Mouse (Mus musculus) liver, adult (tissue): ENCODE results near the gene Vpreb2.

Experiments used
- GATA4 ChIP-seq: IDR thresholded peaks from 2 replicates; pipeline ENCODE4 v1.6.1; 2014; ENCODE audit warnings: mild to moderate bottlenecking, low read length; ENCODE audit not compliant: insufficient replicate concordance

Gene Vpreb2

GRCm38 (mm10) chr16:17984231-17984630, 4.0 kb downstream of the Vpreb2 start:
- no peak for TF ChIP-seq GATA4

- TF ChIP-seq GATA4: no peak
Measured at GRCm38 (mm10) chr16:17985078-17985477, 4.8 kb downstream of the Vpreb2 start.

GRCm38 (mm10) chr16:17986456-17987132, 6.4 kb downstream of the Vpreb2 start:
- no peak for TF ChIP-seq GATA4

- TF ChIP-seq GATA4: no peak
Measured at GRCm38 (mm10) chr16:17987703-17988102, 7.5 kb downstream of the Vpreb2 start.

GRCm38 (mm10) chr16:17999668-18000067, 19.4 kb downstream of the Vpreb2 start:
- no peak for TF ChIP-seq GATA4

GRCm38 (mm10) chr16:18004589-18004988, 24.4 kb downstream of the Vpreb2 start:
- no peak for TF ChIP-seq GATA4

GRCm38 (mm10) chr16:18007083-18007482, 26.9 kb downstream of the Vpreb2 start:
- TF ChIP-seq GATA4: no peak

- no peak for TF ChIP-seq GATA4
Measured at GRCm38 (mm10) chr16:18011101-18011500, 30.9 kb downstream of the Vpreb2 start.

GRCm38 (mm10) chr16:18022780-18023557, 42.7 kb downstream of the Vpreb2 start:
- no peak for TF ChIP-seq GATA4

GRCm38 (mm10) chr16:18027371-18027770, 47.1 kb downstream of the Vpreb2 start:
- no peak for TF ChIP-seq GATA4
